Mouse (Mus musculus) forebrain, postnatal 0 days (tissue): Measurements from ENCODE around the gene Akr1b7. TPM values are rescaled to one million over a fixed set of nuclear protein-coding genes. Genes with fewer than 3 reads are reported as not detected.

Source experiments
- ATAC-seq: fragments of 200-750 bp; cut with Nextera tagmentation; 2 replicates; pipeline ENCODE4 v1.8.0; 2017; ENCODE audit warnings: mild to moderate bottlenecking, moderate library complexity
- DNase-seq: peaks from one replicate; pipeline ENCODE4 v3.0.0-alpha.2; 2015
- H3K27ac ChIP-seq: fragments of 300-500 bp; sonication (generic); 2 replicates; pipeline ENCODE4 v1.5.1; 2014; ENCODE audit warnings: low read depth, mild to moderate bottlenecking, antibody characterized with exemption, low read length, moderate library complexity, mixed read lengths
- H3K27me3 ChIP-seq: fragments of 300-500 bp; sonication (generic); 2 replicates; pipeline ENCODE4 v1.6.1; 2014; ENCODE audit warnings: mild to moderate bottlenecking, low read length, mixed read lengths; ENCODE audit not compliant: insufficient read depth
- H3K36me3 ChIP-seq: fragments of 300-500 bp; sonication (generic); 2 replicates; pipeline ENCODE4 v1.6.1; 2014; ENCODE audit warnings: mild to moderate bottlenecking, moderate library complexity; ENCODE audit not compliant: insufficient read depth
- H3K4me1 ChIP-seq: fragments of 300-500 bp; sonication (generic); 2 replicates; pipeline ENCODE4 v1.6.1; 2014; ENCODE audit warnings: antibody characterized with exemption; ENCODE audit not compliant: insufficient read depth
- H3K4me2 ChIP-seq: fragments of 300-500 bp; sonication (generic); 2 replicates; pipeline ENCODE4 v1.6.1; 2014; ENCODE audit warnings: low read depth, mild to moderate bottlenecking, moderate library complexity
- H3K4me3 ChIP-seq: fragments of 300-500 bp; sonication (generic); 2 replicates; pipeline ENCODE4 v1.5.1; 2014; ENCODE audit warnings: low read depth, low read length, mixed read lengths
- H3K9ac ChIP-seq: fragments of 300-500 bp; sonication (generic); 2 replicates; pipeline ENCODE4 v1.6.1; 2014; ENCODE audit warnings: mild to moderate bottlenecking
- H3K9me3 ChIP-seq: fragments of 300-500 bp; sonication (generic); 2 replicates; pipeline ENCODE4 v1.6.1; 2016; ENCODE audit warnings: low read length
- CTCF ChIP-seq: sonication (generic); IDR thresholded peaks from 2 replicates; pipeline ENCODE4 v1.5.1; 2016; ENCODE audit warnings: antibody characterized with exemption, control low read depth, low read depth
- WGBS: fragments of 180-500 bp; shearing (Covaris S2); extraction: QIAGEN DNeasy Blood & Tissue Kit; methylation state at CpG from one replicate; pipeline ENCODE4 v1.1.7; 2014; 5-methylcytosine and 5-hydroxymethylcytosine counted together
- polyA plus RNA-seq: library from polyadenylated mRNA; unstranded; fragments of >200 nt; fragmentation: Nextera tagmentation; extraction: Ambion mirVana; gene quantifications from 2 replicates; pipeline ENCODE4 v1.2.1, GENCODE M21; 2015
- total RNA-seq: library from RNA; depleted of rRNA; stranded (reverse); fragments of >200 nt; gene quantifications from 2 replicates; pipeline ENCODE4 v1.2.3, GENCODE M21; 2014; rRNA removed

Akr1b7 gene
- total and polyA plus RNA-seq, 2 experiments from 2014 or later: 0.19 TPM; not detected in 1

GRCm38 (mm10) chr6:34459456-34459855 lies 47.3 kb downstream of the Akr1b7 start:
- H3K27ac ChIP-seq: no peak overlapping the region
- no peaks in the 10 kb centered on the region for H3K36me3 ChIP-seq
- no peaks in the 10 kb centered on the region for H3K9me3 ChIP-seq
- no peak overlapping the region for H3K4me2 ChIP-seq
- no peaks in the 10 kb centered on the region for H3K27me3 ChIP-seq
- no peak overlapping the region for H3K9ac ChIP-seq
- no peak for ATAC-seq
- no peak for DNase-seq
- no peak for TF ChIP-seq CTCF
- no peak overlapping the region for H3K4me3 ChIP-seq
- H3K4me1 ChIP-seq: no peaks in the 10 kb centered on the region

GRCm38 (mm10) chr6:34460651-34461050 lies 48.5 kb downstream of the Akr1b7 start:
- no peak overlapping the region for H3K9ac ChIP-seq
- 64% methylated on average over 4 of the region's 4 CpGs for WGBS
- ATAC-seq (no peak), DNase-seq (no peak)
- no peaks in the 10 kb centered on the region for H3K9me3 ChIP-seq
- H3K4me2 ChIP-seq: no peak overlapping the region
- H3K36me3 ChIP-seq: no peaks in the 10 kb centered on the region
- no peaks in the 10 kb centered on the region for H3K27me3 ChIP-seq
- H3K4me3 ChIP-seq: no peak overlapping the region
- TF ChIP-seq CTCF: no peak
- H3K27ac ChIP-seq: no peak overlapping the region
- no peaks in the 10 kb centered on the region for H3K4me1 ChIP-seq

- no peak overlapping the region for H3K27ac ChIP-seq
- no peak for TF ChIP-seq CTCF
- H3K9me3 ChIP-seq: no peaks in the 10 kb centered on the region
- no peak for DNase-seq
- no peaks in the 10 kb centered on the region for H3K27me3 ChIP-seq
- no peaks in the 10 kb centered on the region for H3K4me1 ChIP-seq
- H3K9ac ChIP-seq: no peak overlapping the region
- 90% methylated on average over 4 of the region's 4 CpGs for WGBS
- no peaks in the 10 kb centered on the region for H3K36me3 ChIP-seq
- ATAC-seq: no peak
- no peak overlapping the region for H3K4me2 ChIP-seq
- no peak overlapping the region for H3K4me3 ChIP-seq
These were observed 51.4 kb downstream of the Akr1b7 start for GRCm38 (mm10) chr6:34463582-34463981.

GRCm38 (mm10) chr6:34471434-34472110 lies 59.4 kb downstream of the Akr1b7 start:
- no peak for TF ChIP-seq CTCF
- H3K27me3 ChIP-seq: no peaks in the 10 kb centered on the region
- ATAC-seq: no peak
- no peak overlapping the region for H3K9ac ChIP-seq
- no peak for DNase-seq
- no peaks in the 10 kb centered on the region for H3K36me3 ChIP-seq
- no peaks in the 10 kb centered on the region for H3K4me1 ChIP-seq
- no peak overlapping the region for H3K4me2 ChIP-seq
- H3K27ac ChIP-seq: no peak overlapping the region
- no peaks in the 10 kb centered on the region for H3K9me3 ChIP-seq
- no peak overlapping the region for H3K4me3 ChIP-seq
- 86% methylated on average over 12 of the region's 12 CpGs for WGBS

Other genes with a start within 250 kb of the Akr1b7 start
- gene Slc35b4, start 235.2 kb upstream of the Akr1b7 start, total RNA-seq: 24.0 and 26.2 TPM in 2 replicates
- 23.8 and 34.7 TPM in 2 replicates for gene Slc35b4, start 235.2 kb upstream of the Akr1b7 start, polyA plus RNA-seq
- 78.5 and 88.6 TPM in 2 replicates for gene Akr1b3, start 94.9 kb upstream of the Akr1b7 start, total RNA-seq
- gene Akr1b3, start 94.9 kb upstream of the Akr1b7 start, polyA plus RNA-seq: 98.3 and 117 TPM in 2 replicates
- gene Akr1b8, start 58.2 kb upstream of the Akr1b7 start, total RNA-seq: 1.1 and 3.6 TPM in 2 replicates
- gene Akr1b8, start 58.2 kb upstream of the Akr1b7 start, polyA plus RNA-seq: 1.7 and 2.5 TPM in 2 replicates
- 8.4 and 9.0 TPM in 2 replicates for gene Akr1b10, start 28.1 kb upstream of the Akr1b7 start, total RNA-seq
- 8.0 and 9.9 TPM in 2 replicates for gene Akr1b10, start 28.1 kb upstream of the Akr1b7 start, polyA plus RNA-seq
- 49.6 and 49.9 TPM in 2 replicates for gene Bpgm, start 63.9 kb downstream of the Akr1b7 start, total RNA-seq
- 70.3 and 72.6 TPM in 2 replicates for gene Bpgm, start 63.9 kb downstream of the Akr1b7 start, polyA plus RNA-seq
- 19.6 and 28.5 TPM in 2 replicates for gene Cald1, start 186.2 kb downstream of the Akr1b7 start, total RNA-seq
- gene Cald1, start 186.2 kb downstream of the Akr1b7 start, polyA plus RNA-seq: 32.5 and 40.8 TPM in 2 replicates